Mouse (Mus musculus) ES-E14 (cell line): ENCODE results near the gene Gtf2h2. TPM values are rescaled to one million over a fixed set of nuclear protein-coding genes. Genes with fewer than 3 reads are reported as not detected.
"Not testable (repeated sequence)": the region's sequence is repeated elsewhere in the genome, so short reads cannot be mapped to it uniquely, and the experiment has no call there.

Experiments used
- DNase-seq: peaks from one replicate; pipeline ENCODE4 v3.0.0-alpha.2; 2013; ENCODE audit warnings: low read depth, low spot score
- H3K27ac ChIP-seq: 2 replicates; pipeline ENCODE4 v1.5.1; 2012; ENCODE audit warnings: low read depth, mild to moderate bottlenecking, low read length, moderate library complexity, mixed read lengths; ENCODE audit not compliant: poor library complexity, insufficient read depth, severe bottlenecking
- H3K36me3 ChIP-seq: 2 replicates; pipeline ENCODE4 v1.6.1; 2012; ENCODE audit warnings: mild to moderate bottlenecking, low read length, moderate library complexity, mixed read lengths; ENCODE audit not compliant: control insufficient read depth, poor library complexity, insufficient read depth, severe bottlenecking
- H3K4me1 ChIP-seq, 2 experiments: fragments of 150-350 bp in 1 of 2; sonication (generic) in 1 of 2; 2 replicates each; pipeline ENCODE4 v1.6.1; 2012; ENCODE audit warnings: low read length in 2 of 2, mild to moderate bottlenecking in 1 of 2, mixed read lengths in 1 of 2; ENCODE audit not compliant: control insufficient read depth in 2 of 2, insufficient read depth in 2 of 2, poor library complexity in 1 of 2
- H3K4me3 ChIP-seq, 2 experiments: fragments of 150-350 bp in 1 of 2; sonication (generic) in 1 of 2; 2 replicates each; pipeline ENCODE4 v1.5.1; 2012; ENCODE audit warnings: low read length in 2 of 2, low read depth in 1 of 2, mild to moderate bottlenecking in 1 of 2, mixed read lengths in 1 of 2; ENCODE audit not compliant: insufficient read depth in 1 of 2, poor library complexity in 1 of 2, severe bottlenecking in 1 of 2
- H3K9ac ChIP-seq: 2 replicates; pipeline ENCODE4 v1.6.1; 2012; ENCODE audit warnings: low read depth, mild to moderate bottlenecking, low read length, mixed read lengths; ENCODE audit not compliant: poor library complexity, insufficient read depth, severe bottlenecking
- H3K9me3 ChIP-seq: fragments of 150-350 bp; sonication (generic); 2 replicates; pipeline ENCODE4 v1.6.1; 2012; ENCODE audit warnings: low read depth, mild to moderate bottlenecking, low read length; ENCODE audit not compliant: control insufficient read depth, insufficient read depth
- CHD2 ChIP-seq: IDR thresholded peaks from 2 replicates; pipeline ENCODE4 v1.6.1; 2014; ENCODE audit warnings: mild to moderate bottlenecking, low read depth, low read length, inconsistent platforms
- HCFC1 ChIP-seq: IDR thresholded peaks from 2 replicates; pipeline ENCODE4 v1.6.1; 2012; ENCODE audit warnings: low read length, inconsistent platforms, borderline replicate concordance; ENCODE audit not compliant: insufficient read depth
- MAFK ChIP-seq: IDR thresholded peaks from 2 replicates; pipeline ENCODE4 v1.6.1; 2014; ENCODE audit warnings: mild to moderate bottlenecking, low read depth, low read length, inconsistent platforms; ENCODE audit not compliant: insufficient read depth
- ZC3H11A ChIP-seq: IDR thresholded peaks from 2 replicates; pipeline ENCODE4 v1.6.1; 2012; ENCODE audit warnings: low read depth, mild to moderate bottlenecking, inconsistent platforms, low read length, borderline replicate concordance
- ZNF384 ChIP-seq: IDR thresholded peaks from 2 replicates; pipeline ENCODE4 v1.6.1; 2012; ENCODE audit warnings: low read depth, low read length, inconsistent platforms
- in situ Hi-C, 2 experiments: fragments of 600-800 bp; cut with MboI; formaldehyde crosslinking; loops; one replicate each; pipeline ENCODE4 v1.15.1; 2025; ENCODE audit warnings: low sequenced_read_pairs in 2 of 2, inconsistent platforms in 1 of 2; ENCODE audit not compliant: unreplicated experiment in 2 of 2
- total RNA-seq: library from RNA; depleted of rRNA; stranded (reverse); fragments of 300-350 nt; gene quantifications from 2 replicates; pipeline ENCODE4 v1.2.3, GENCODE M21; 2012

Gtf2h2 gene
- total RNA-seq, 1 experiment = 39.7 TPM

GRCm38 (mm10) chr13:100463527-100464222 is 28.7 kb downstream of the Gtf2h2 start:
- H3K36me3 ChIP-seq = peaks cover 3% of the 10 kb centered on the region
- in situ Hi-C loops = no loop called here
- no peaks in the 10 kb centered on the region for H3K4me1 ChIP-seq

GRCm38 (mm10) chr13:100461336-100461735 is 31.0 kb downstream of the Gtf2h2 start:
- no peak overlapping the region for H3K27ac ChIP-seq
- TF ChIP-seq ZC3H11A (no peak), MAFK (no peak)
- H3K9ac ChIP-seq = no peak overlapping the region
- H3K9me3 ChIP-seq = no peaks in the 10 kb centered on the region
- no peak for DNase-seq
- H3K36me3 ChIP-seq = peaks cover 3% of the 10 kb centered on the region; the same call in 1 of the 2 replicates
- H3K4me3 ChIP-seq = no peak overlapping the region
- in situ Hi-C loops = no loop called here
- no peaks in the 10 kb centered on the region for H3K4me1 ChIP-seq

More at GRCm38 (mm10) chr13:100463527-100464222, 28.7 kb downstream of the Gtf2h2 start:
- TF ChIP-seq HCFC1 (no peak), CHD2 (no peak)
- H3K4me3 ChIP-seq = no peak overlapping the region
- DNase-seq = no peak
- no peak overlapping the region for H3K27ac ChIP-seq
- no peak overlapping the region for H3K9ac ChIP-seq
- no peaks in the 10 kb centered on the region for H3K9me3 ChIP-seq

- H3K9me3 ChIP-seq, H3K4me1 ChIP-seq, H3K27ac ChIP-seq, DNase-seq, H3K9ac ChIP-seq, H3K4me3 ChIP-seq, H3K36me3 ChIP-seq, in situ Hi-C loops: not testable (repeated sequence)
Observed at GRCm38 (mm10) chr13:100452415-100453127, 39.8 kb downstream of the Gtf2h2 start, which contains the start of gene Naip1. Gene Naip1 (minus strand): TSS chr13:100452869.

GRCm38 (mm10) chr13:100449495-100449894 is 42.9 kb downstream of the Gtf2h2 start:
- Histone ChIP-seq H3K27ac (no peak overlapping the region), H3K4me1 (no peaks in the 10 kb centered on the region), H3K4me3 (no peak overlapping the region), H3K9me3 (no peaks in the 10 kb centered on the region), H3K36me3 (no peaks in the 10 kb centered on the region), H3K9ac (no peak overlapping the region)
- in situ Hi-C loops = no loop called here
- TF ChIP-seq HCFC1 (no peak), CHD2 (no peak), ZNF384 (no peak), MAFK (no peak), ZC3H11A (no peak)
- DNase-seq = no peak

GRCm38 (mm10) chr13:100440116-100440515 is 52.3 kb downstream of the Gtf2h2 start:
- no peaks in the 10 kb centered on the region for H3K4me1 ChIP-seq
- H3K36me3 ChIP-seq = no peaks in the 10 kb centered on the region
- no peak for DNase-seq
- in situ Hi-C loops = no loop called here
- H3K9ac ChIP-seq = no peak overlapping the region
- TF ChIP-seq CHD2 (no peak), ZNF384 (no peak), HCFC1 (no peak)
- H3K27ac ChIP-seq = no peak overlapping the region
- H3K4me3 ChIP-seq = no peak overlapping the region
- no peaks in the 10 kb centered on the region for H3K9me3 ChIP-seq
